Mouse (Mus musculus): ENCODE results near the gene Zer1.

- TF ChIP-seq CTCF (conservative IDR thresholded peaks at IDR 0.05; ENCODE audit: low read length), result no peak
- TF ChIP-seq NANOG (IDR thresholded peaks at IDR 0.05; ENCODE audit: borderline replicate concordance, low read length), result no peak
Measured at GRCm38 (mm10) chr2:30067031-30067888, 57.1 kb downstream of the Zer1 start.

Data from E14TG2a.4 (cell line).